Mouse (Mus musculus): ENCODE results near the gene Ltbp1. TPM values are rescaled to one million over a fixed set of nuclear protein-coding genes. Genes with fewer than 3 reads are reported as not detected.

Ltbp1 gene
- polyA plus RNA-seq, 1 experiment from 2014 or later = 2.5 TPM

- no peak overlapping the region for H3K4me2 ChIP-seq (ENCODE audit: low read length)
- ATAC-seq (ENCODE audit: low FRiP score, low TSS enrichment) = no peak
- H3K36me3 ChIP-seq (ENCODE audit: control insufficient read depth, insufficient read depth, low read length) = no peaks in the 10 kb centered on the region
- no peak for DNase-seq
- H3K27ac ChIP-seq (replicated peaks; ENCODE audit: low read depth, low read length) = no peak overlapping the region
- H3K27me3 ChIP-seq (ENCODE audit: control insufficient read depth, insufficient read depth, low read length) = no peaks in the 10 kb centered on the region
- no peak overlapping the region for H3K9ac ChIP-seq (replicated peaks; ENCODE audit: low read length)
- no peaks in the 10 kb centered on the region for H3K9me3 ChIP-seq (ENCODE audit: control insufficient read depth, low read length)
- WGBS = 93% methylated on average over 6 of the region's 6 CpGs
- no peaks in the 10 kb centered on the region for H3K4me1 ChIP-seq (ENCODE audit: control insufficient read depth, insufficient read depth, low read length)
- H3K4me3 ChIP-seq (replicated peaks; ENCODE audit: low read depth, low read length) = no peak overlapping the region
These were observed 386.2 kb downstream of the Ltbp1 start for GRCm38 (mm10) chr17:75391429-75392192.

DNA sequence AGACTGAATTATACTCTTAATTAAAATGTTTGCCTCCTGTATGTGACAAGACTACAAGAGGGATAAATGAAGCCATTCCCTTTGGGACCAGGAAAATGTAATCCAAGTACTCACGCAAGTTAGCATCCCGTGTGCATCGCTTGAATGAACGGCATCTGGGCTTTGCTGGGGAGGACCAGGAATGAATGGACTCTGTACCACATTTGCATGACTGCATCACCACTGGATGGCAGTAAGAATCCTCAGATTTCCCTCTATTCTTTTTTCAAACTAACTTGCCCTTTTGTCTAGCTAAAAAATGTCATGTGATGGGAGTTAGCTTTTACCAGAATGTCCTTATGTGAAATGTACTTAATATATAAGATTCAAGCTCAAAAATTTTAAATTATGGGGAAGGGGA lies 401.0 kb downstream of the Ltbp1 start:
- H3K9me3 ChIP-seq (ENCODE audit: control insufficient read depth, low read length) = no peaks in the 10 kb centered on the region
- no peak overlapping the region for H3K9ac ChIP-seq (replicated peaks; ENCODE audit: low read length)
- H3K4me2 ChIP-seq (ENCODE audit: low read length) = no peak overlapping the region
- H3K4me3 ChIP-seq (replicated peaks; ENCODE audit: low read depth, low read length) = no peak overlapping the region
- H3K36me3 ChIP-seq (ENCODE audit: control insufficient read depth, insufficient read depth, low read length) = no peaks in the 10 kb centered on the region
- DNase-seq (peak; percentile 48), ATAC-seq (ENCODE audit: low FRiP score, low TSS enrichment) (no peak)
- H3K27me3 ChIP-seq (ENCODE audit: control insufficient read depth, insufficient read depth, low read length) = no peaks in the 10 kb centered on the region
- H3K4me1 ChIP-seq (ENCODE audit: control insufficient read depth, insufficient read depth, low read length) = no peaks in the 10 kb centered on the region
- WGBS = 33% methylated on average over 4 of the region's 4 CpGs
- H3K27ac ChIP-seq (replicated peaks; ENCODE audit: low read depth, low read length) = no peak overlapping the region

DNA sequence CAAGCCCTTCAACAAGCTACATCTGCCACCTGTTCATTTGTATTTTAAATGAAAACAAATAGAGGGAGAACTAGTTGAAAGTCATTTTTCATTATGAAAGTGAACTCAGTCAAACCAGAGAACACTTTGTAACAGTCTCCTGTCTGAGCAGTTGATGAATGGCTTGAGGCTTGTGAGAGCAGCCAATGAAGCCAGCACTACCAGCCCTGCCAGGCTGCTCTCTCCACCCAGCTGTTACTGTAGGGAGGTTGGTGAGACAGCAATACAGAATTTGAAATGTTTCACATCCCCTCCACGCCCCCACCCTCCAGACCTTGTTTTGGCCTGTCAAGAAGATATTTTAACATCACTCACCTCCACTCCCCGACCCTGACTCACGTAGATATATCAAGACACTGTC lies 411.5 kb downstream of the Ltbp1 start:
- Histone ChIP-seq H3K4me3 (replicated peaks; ENCODE audit: low read depth, low read length) (no peak overlapping the region), H3K4me2 (ENCODE audit: low read length) (no peak overlapping the region), H3K4me1 (ENCODE audit: control insufficient read depth, insufficient read depth, low read length) (no peaks in the 10 kb centered on the region), H3K27me3 (ENCODE audit: control insufficient read depth, insufficient read depth, low read length) (no peaks in the 10 kb centered on the region), H3K27ac (replicated peaks; ENCODE audit: low read depth, low read length) (no peak overlapping the region), H3K9ac (replicated peaks; ENCODE audit: low read length) (no peak overlapping the region), H3K9me3 (ENCODE audit: control insufficient read depth, low read length) (no peaks in the 10 kb centered on the region), H3K36me3 (ENCODE audit: control insufficient read depth, insufficient read depth, low read length) (no peaks in the 10 kb centered on the region)
- 86% methylated on average over 3 of the region's 3 CpGs for WGBS
- ATAC-seq (ENCODE audit: low FRiP score, low TSS enrichment) (no peak), DNase-seq (no peak)

GRCm38 (mm10) chr17:75434152-75434551 lies 428.8 kb downstream of the Ltbp1 start:
- Histone ChIP-seq H3K9ac (replicated peaks; ENCODE audit: low read length) (no peak overlapping the region), H3K4me1 (ENCODE audit: control insufficient read depth, insufficient read depth, low read length) (peaks cover 3% of the 10 kb centered on the region; the same call in 1 of the 2 replicates), H3K27me3 (ENCODE audit: control insufficient read depth, insufficient read depth, low read length) (no peaks in the 10 kb centered on the region), H3K27ac (replicated peaks; ENCODE audit: low read depth, low read length) (no peak overlapping the region), H3K4me3 (replicated peaks; ENCODE audit: low read depth, low read length) (no peak overlapping the region), H3K4me2 (ENCODE audit: low read length) (no peak overlapping the region), H3K9me3 (ENCODE audit: control insufficient read depth, low read length) (no peaks in the 10 kb centered on the region), H3K36me3 (ENCODE audit: control insufficient read depth, insufficient read depth, low read length) (no peaks in the 10 kb centered on the region)
- no peak for DNase-seq
- 95% methylated on average over 2 of the region's 2 CpGs for WGBS
- no peak for ATAC-seq (ENCODE audit: low FRiP score, low TSS enrichment)

GRCm38 (mm10) chr17:75434871-75435270 lies 429.5 kb downstream of the Ltbp1 start:
- Histone ChIP-seq H3K4me3 (replicated peaks; ENCODE audit: low read depth, low read length) (no peak overlapping the region), H3K9ac (replicated peaks; ENCODE audit: low read length) (no peak overlapping the region), H3K4me1 (ENCODE audit: control insufficient read depth, insufficient read depth, low read length) (peaks cover 4% of the 10 kb centered on the region; the same call in 1 of the 2 replicates), H3K9me3 (ENCODE audit: control insufficient read depth, low read length) (no peaks in the 10 kb centered on the region), H3K36me3 (ENCODE audit: control insufficient read depth, insufficient read depth, low read length) (no peaks in the 10 kb centered on the region), H3K27ac (replicated peaks; ENCODE audit: low read depth, low read length) (no peak overlapping the region), H3K27me3 (ENCODE audit: control insufficient read depth, insufficient read depth, low read length) (no peaks in the 10 kb centered on the region), H3K4me2 (ENCODE audit: low read length) (no peak overlapping the region)
- no peak for DNase-seq
- ATAC-seq (ENCODE audit: low FRiP score, low TSS enrichment) = no peak
- 75% methylated on average over 3 of the region's 3 CpGs for WGBS

GRCm38 (mm10) chr17:75435599-75435998 lies 430.2 kb downstream of the Ltbp1 start, which contains the start of gene Rasgrp3:
Gene Rasgrp3, plus strand, starts transcription at chr17:75435896.
- H3K27ac ChIP-seq (replicated peaks; ENCODE audit: low read depth, low read length) = no peak within 1 kb of the TSS
- 72% methylated on average over 6 of the region's 6 CpGs for WGBS

DNA sequence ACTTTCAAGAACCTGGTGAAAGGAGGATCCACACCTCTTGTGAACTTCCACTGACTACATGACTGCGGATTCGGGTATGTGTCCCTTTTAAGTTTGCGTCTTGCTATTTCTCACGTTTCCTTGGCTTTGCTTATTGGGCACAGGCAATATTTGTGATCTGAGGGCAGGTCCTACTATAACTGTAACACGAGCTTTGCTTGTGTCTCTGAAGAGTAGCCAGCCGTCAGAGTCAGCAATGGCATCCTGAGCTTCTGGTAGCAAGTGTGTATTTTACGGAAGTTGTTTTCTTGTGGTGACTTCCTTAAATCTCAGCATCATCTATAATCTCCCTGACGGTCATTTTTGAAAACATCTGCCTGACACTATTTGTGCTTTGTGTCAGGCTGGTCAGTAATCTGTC lies 430.7 kb downstream of the Ltbp1 start:
- Histone ChIP-seq H3K4me1 (ENCODE audit: control insufficient read depth, insufficient read depth, low read length) (peaks cover 4% of the 10 kb centered on the region; the same call in 1 of the 2 replicates), H3K9me3 (ENCODE audit: control insufficient read depth, low read length) (no peaks in the 10 kb centered on the region), H3K27ac (replicated peaks; ENCODE audit: low read depth, low read length) (no peak overlapping the region), H3K27me3 (ENCODE audit: control insufficient read depth, insufficient read depth, low read length) (no peaks in the 10 kb centered on the region), H3K4me2 (ENCODE audit: low read length) (no peak overlapping the region), H3K4me3 (replicated peaks; ENCODE audit: low read depth, low read length) (no peak overlapping the region), H3K9ac (replicated peaks; ENCODE audit: low read length) (no peak overlapping the region), H3K36me3 (ENCODE audit: control insufficient read depth, insufficient read depth, low read length) (no peaks in the 10 kb centered on the region)
- ATAC-seq (ENCODE audit: low FRiP score, low TSS enrichment) = no peak
- 83% methylated on average over 8 of the region's 8 CpGs for WGBS
- DNase-seq = no peak

More at GRCm38 (mm10) chr17:75435599-75435998, 430.2 kb downstream of the Ltbp1 start, which contains the start of gene Rasgrp3:
- Histone ChIP-seq H3K4me1 (ENCODE audit: control insufficient read depth, insufficient read depth, low read length) (peaks cover 4% of the 10 kb centered on the region; the same call in 1 of the 2 replicates), H3K4me2 (ENCODE audit: low read length) (no peak within 1 kb of the TSS), H3K9me3 (ENCODE audit: control insufficient read depth, low read length) (no peaks in the 10 kb centered on the region), H3K27me3 (ENCODE audit: control insufficient read depth, insufficient read depth, low read length) (no peaks in the 10 kb centered on the region), H3K4me3 (replicated peaks; ENCODE audit: low read depth, low read length) (no peak within 1 kb of the TSS), H3K36me3 (ENCODE audit: control insufficient read depth, insufficient read depth, low read length) (no peaks in the 10 kb centered on the region), H3K9ac (replicated peaks; ENCODE audit: low read length) (no peak within 1 kb of the TSS)
- ATAC-seq (ENCODE audit: low FRiP score, low TSS enrichment) (no peak), DNase-seq (no peak)

DNA sequence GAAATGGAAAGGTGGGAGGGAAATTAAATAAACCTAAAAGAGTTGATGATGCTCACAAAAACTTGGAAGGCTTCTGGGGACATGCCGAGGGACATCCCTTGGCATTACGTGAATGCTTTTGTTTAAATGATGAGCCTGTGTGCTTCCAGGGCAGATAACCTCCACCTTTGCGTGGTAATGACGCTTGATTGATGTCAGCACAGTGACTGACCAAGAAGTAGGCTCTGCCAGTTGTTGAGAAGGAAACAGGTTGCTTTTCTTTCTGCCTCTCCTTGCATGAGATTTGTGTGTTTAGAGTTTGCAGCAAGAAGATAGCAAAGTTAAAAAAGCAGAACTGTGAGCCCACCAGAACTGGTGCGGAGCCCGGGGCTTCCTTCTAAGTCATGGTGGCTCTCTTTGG lies 431.5 kb downstream of the Ltbp1 start:
- Histone ChIP-seq H3K9me3 (ENCODE audit: control insufficient read depth, low read length) (no peaks in the 10 kb centered on the region), H3K36me3 (ENCODE audit: control insufficient read depth, insufficient read depth, low read length) (no peaks in the 10 kb centered on the region), H3K27ac (replicated peaks; ENCODE audit: low read depth, low read length) (no peak overlapping the region), H3K4me1 (ENCODE audit: control insufficient read depth, insufficient read depth, low read length) (peaks cover 4% of the 10 kb centered on the region; the same call in 1 of the 2 replicates), H3K27me3 (ENCODE audit: control insufficient read depth, insufficient read depth, low read length) (no peaks in the 10 kb centered on the region), H3K4me3 (replicated peaks; ENCODE audit: low read depth, low read length) (no peak overlapping the region), H3K9ac (replicated peaks; ENCODE audit: low read length) (no peak overlapping the region), H3K4me2 (ENCODE audit: low read length) (no peak overlapping the region)
- ATAC-seq (ENCODE audit: low FRiP score, low TSS enrichment) = no peak
- no peak for DNase-seq
- WGBS = 84% methylated on average over 6 of the region's 6 CpGs

DNA sequence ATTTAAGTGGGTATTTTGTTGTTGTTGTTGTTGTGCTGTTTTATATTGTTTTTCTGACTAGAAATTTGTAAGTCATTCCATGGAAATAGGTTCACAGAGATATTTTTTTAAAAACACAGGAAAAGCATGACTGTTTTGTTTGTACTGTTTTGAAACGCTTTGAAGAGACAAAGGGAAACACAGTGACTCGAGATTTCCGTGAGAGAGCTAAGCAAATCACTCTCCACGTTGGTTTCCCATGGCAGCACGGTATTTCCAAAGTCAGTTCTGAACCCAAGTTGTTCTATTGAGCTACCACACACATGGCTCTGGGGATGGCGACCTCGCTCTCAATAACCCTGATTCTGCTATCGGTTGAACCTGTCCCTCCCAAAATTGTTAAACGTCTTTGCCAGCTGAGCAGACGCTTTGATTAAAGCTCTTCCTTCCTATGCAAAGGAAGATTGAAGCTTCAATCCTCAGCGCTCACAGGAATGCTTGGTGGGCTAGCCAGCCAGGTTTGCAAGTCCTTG lies 431.9 kb downstream of the Ltbp1 start:
- H3K4me1 ChIP-seq (ENCODE audit: control insufficient read depth, insufficient read depth, low read length) = peaks cover 4% of the 10 kb centered on the region; the same call in 1 of the 2 replicates
- H3K4me2 ChIP-seq (ENCODE audit: low read length) = no peak overlapping the region
- no peak for ATAC-seq (ENCODE audit: low FRiP score, low TSS enrichment)

More for the DNA sequence above, 431.9 kb downstream of the Ltbp1 start:
- H3K27me3 ChIP-seq (ENCODE audit: control insufficient read depth, insufficient read depth, low read length) = no peaks in the 10 kb centered on the region
- H3K9me3 ChIP-seq (ENCODE audit: control insufficient read depth, low read length) = no peaks in the 10 kb centered on the region
- no peak for DNase-seq
- H3K9ac ChIP-seq (replicated peaks; ENCODE audit: low read length) = no peak overlapping the region
- H3K27ac ChIP-seq (replicated peaks; ENCODE audit: low read depth, low read length) = no peak overlapping the region
- H3K36me3 ChIP-seq (ENCODE audit: control insufficient read depth, insufficient read depth, low read length) = no peaks in the 10 kb centered on the region
- no peak overlapping the region for H3K4me3 ChIP-seq (replicated peaks; ENCODE audit: low read depth, low read length)
- WGBS = 74% methylated on average over 11 of the region's 11 CpGs

Measured in midbrain, embryonic 14.5 days (tissue).